Mouse (Mus musculus) cortical plate, adult 2 months (tissue): ENCODE data around the gene Tmem132c.

Source experiments
- CTCF ChIP-seq: fragments of 200-500 bp; IDR thresholded peaks from 2 replicates; pipeline ENCODE4 v1.5.1; 2011; ENCODE audit warnings: mild to moderate bottlenecking, control low read depth, low read length; ENCODE audit not compliant: insufficient read depth; ENCODE audit errors: extremely low read depth
- POLR2A ChIP-seq: fragments of 200-500 bp; IDR thresholded peaks from 2 replicates; pipeline ENCODE4 v1.6.1; 2011; ENCODE audit warnings: mild to moderate bottlenecking, low read length, control low read depth; ENCODE audit not compliant: insufficient read depth; ENCODE audit errors: extremely low read depth

DNA sequence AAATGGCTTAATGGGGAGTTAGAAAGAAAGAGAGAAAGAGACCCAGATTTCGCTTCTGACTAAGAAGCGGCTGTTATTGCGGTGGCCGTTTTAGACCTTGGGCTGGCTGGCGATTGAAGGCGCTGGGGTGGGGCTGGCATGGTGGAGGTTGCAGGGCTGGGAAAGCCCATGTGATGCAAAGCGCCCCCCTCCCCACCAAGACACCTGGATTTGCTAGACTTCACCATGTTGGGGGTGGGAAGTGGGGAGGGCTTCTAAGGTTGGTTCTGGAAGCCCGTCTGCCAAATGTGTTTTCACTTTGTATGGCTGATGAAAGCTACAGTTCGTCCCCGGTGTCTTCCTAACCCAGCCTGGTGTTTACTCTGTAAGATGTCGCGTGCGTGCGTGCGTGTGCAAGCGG lies 1.6 kb downstream of the Tmem132c start:
- no peak for TF ChIP-seq CTCF
- TF ChIP-seq POLR2A, result no peak
